Mouse (Mus musculus): Measurements from ENCODE around the gene Gm13101.
"Not testable (repeated sequence)": the region's sequence is repeated elsewhere in the genome, so short reads cannot be mapped to it uniquely, and the experiment has no call there.

Gene Gm13101

DNA sequence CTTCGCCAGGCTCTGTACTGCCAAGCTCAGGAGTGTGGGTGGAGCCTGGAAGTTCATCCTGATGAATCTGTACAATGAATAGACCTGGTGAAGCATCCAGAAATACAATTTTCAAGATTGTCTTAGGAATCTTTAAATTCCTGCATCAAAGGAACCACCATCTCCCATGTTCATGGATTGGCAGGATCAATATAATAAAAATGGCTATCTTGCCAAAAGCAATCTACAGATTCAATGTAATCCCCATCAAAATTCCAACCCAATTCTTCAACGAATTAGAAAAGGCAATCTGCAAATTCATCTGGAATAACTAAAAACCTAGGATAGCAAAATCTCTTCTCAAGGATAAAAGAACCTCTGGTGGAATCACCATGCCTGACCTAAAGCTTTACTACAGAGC, at the start of gene Gm13101:
Gm13101 (minus strand) TSS at position 101 of the 400 bp plus-strand sequence.
- DNase-seq (ENCODE audit: extremely low read depth, low read depth, low spot score) = not testable (repeated sequence)

DNA sequence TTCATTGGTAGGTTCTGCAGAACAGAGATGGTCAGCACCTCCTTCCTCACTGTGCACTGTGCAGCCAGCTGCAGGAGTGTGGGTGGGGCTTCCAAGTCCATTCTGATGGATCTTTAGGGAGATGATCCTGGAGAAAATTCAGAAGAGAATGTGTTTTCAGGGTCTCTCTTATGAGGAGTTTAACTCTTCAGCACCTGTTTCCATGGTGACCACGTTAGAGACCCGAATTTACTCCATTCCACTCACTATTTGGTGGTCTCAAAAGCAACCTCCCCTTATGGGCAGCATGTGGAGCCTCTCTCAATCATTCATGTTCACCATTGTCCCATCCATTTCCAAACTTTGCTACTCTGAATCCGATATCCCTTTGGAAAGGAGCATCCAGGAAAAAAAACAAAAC, 27.5 kb upstream of the Gm13101 start, which contains the start of gene Pramef17:
Pramef17 (minus strand) TSS at position 101 of the 400 bp plus-strand sequence.
- not testable (repeated sequence) for DNase-seq (ENCODE audit: extremely low read depth, low read depth, low spot score)

DNA sequence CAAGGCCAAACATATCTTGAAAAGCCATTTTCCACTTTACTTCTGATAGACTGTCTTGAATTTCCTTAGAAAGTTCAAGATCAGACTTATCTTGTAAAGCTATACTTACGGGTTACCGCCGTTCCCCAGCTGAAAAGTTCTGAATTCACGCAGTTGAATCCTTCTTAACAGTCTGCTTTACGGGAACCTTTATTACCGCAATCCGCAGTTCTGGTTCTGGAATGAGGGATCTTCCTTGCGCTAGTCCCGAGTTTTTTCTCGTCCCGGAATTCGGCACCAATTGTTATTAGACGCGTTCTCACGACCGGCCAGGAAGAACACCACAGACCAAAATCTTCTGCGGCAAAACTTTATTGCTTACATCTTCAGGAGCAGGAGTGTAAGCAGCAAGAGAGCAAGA, 21.4 kb upstream of the Gm13101 start:
- DNase-seq (ENCODE audit: extremely low read depth, low read depth, low spot score) = not testable (repeated sequence)

DNA sequence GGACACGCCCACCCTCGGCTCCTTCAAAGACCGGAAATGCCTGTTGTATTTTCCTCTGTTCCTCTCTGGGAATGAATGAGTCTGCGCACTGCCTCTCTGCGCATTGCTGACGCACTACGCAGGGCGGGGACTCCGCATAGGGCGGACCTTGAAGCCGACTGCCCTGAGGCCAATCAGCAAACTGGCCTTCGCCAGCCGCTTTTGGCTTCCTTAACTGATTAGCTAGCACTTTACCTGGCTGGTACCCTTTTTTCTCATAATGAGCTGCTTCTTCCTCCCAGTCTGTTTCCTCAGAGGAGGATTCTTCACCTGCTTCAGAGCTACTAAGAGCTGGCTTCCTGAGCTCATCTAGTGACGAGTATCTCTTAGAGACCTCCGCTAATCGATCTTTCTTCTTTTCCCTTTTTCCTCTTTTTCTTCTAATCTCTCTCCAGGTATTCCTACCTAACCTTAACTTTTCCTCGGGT, 20.8 kb upstream of the Gm13101 start:
- DNase-seq (ENCODE audit: extremely low read depth, low read depth, low spot score) = not testable (repeated sequence)

DNA sequence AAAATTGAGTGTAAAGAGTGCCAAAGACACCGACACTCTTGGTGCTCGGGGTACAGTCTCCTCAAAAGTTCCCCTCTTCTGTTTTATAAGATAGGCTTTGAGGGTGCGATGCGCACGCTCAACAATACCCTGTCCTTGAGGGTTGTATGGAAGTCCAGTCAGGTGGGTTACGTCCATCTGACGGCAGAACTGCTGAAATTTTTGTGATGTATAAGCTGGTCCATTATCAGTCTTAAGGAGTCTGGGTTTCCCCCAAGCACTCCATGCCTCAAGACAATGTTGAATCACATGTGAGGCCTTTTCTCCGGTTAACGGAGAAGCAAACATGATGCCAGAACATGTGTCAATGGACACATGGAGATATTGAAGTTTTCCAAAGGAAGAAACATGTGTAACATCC, 19.0 kb upstream of the Gm13101 start:
- not testable (repeated sequence) for DNase-seq (ENCODE audit: extremely low read depth, low read depth, low spot score)

DNA sequence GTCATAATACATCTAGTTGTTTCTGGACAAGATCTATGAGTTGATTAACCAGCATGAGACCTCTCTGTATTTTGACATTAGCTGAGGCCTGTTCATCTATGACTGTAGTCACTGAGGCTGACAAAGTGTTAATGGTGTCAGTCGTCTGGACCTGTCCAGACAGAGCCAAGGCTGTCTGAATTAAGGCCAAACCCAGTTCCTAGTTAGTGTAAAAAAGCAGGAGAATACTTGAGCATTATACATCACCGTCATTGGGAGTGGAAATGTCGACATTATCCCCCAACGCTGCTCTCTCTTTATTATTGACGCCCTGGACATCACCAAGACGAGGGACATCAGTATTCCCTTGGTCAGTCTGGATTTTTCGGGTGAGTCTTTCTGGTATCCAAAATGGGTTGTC, 18.4 kb upstream of the Gm13101 start:
- not testable (repeated sequence) for DNase-seq (ENCODE audit: extremely low read depth, low read depth, low spot score)

DNA sequence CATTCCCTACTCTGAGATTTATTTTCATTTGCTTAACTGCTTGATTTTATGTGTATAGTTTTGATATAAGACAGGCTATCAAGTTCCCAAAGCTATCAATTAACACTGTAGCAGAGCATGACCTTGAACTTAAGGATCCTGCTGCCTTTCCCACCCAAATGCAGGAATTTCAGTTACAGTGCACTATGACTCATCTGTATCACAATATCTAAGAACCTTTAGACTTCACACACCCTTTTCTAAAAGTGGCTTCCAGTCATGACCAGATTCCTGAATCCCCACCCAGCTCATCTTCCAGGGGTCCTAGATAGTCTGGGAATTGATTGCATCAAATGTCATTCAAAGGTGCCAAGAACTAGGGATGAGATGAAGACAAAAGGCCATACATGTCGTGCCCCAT, 16.7 kb upstream of the Gm13101 start:
- DNase-seq (ENCODE audit: extremely low read depth, low read depth, low spot score) = not testable (repeated sequence)

DNA sequence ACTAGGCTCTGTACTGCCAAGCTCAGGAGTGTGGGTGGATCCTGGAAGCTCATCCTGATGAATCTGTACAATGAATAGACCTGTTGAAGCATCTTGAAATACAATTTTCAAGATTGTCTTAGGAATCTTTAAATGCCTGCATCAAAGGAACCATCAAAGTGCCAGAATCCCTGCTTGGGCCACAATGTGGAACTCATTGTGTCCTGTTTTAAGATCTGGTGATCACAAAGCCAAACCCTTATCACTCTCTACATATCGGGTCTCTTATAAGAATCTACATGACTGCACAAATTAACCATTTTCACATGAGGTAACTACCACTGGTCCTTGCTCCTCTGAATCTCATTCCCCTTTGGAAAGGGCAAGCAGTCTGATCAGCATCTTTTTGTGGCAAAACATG, 15.8 kb downstream of the Gm13101 start, which contains the start of gene Pramef25:
Pramef25 (minus strand) TSS at position 101 of the 400 bp plus-strand sequence.
- not testable (repeated sequence) for DNase-seq (ENCODE audit: extremely low read depth, low read depth, low spot score)

Data from fat pad, adult 2 months (tissue).